Mouse (Mus musculus) kidney, adult 18-20 months (tissue): ENCODE results near the gene Gpr153.

Source experiments
- DNase-seq: peaks from one replicate; pipeline ENCODE4 v3.0.0; 2021

Gpr153 gene

GRCm38 (mm10) chr4:152264867-152265568 lies 9.0 kb upstream of the Gpr153 start:
- DNase-seq: no peak

GRCm38 (mm10) chr4:152265791-152266190 lies 8.2 kb upstream of the Gpr153 start:
- no peak for DNase-seq

DNA sequence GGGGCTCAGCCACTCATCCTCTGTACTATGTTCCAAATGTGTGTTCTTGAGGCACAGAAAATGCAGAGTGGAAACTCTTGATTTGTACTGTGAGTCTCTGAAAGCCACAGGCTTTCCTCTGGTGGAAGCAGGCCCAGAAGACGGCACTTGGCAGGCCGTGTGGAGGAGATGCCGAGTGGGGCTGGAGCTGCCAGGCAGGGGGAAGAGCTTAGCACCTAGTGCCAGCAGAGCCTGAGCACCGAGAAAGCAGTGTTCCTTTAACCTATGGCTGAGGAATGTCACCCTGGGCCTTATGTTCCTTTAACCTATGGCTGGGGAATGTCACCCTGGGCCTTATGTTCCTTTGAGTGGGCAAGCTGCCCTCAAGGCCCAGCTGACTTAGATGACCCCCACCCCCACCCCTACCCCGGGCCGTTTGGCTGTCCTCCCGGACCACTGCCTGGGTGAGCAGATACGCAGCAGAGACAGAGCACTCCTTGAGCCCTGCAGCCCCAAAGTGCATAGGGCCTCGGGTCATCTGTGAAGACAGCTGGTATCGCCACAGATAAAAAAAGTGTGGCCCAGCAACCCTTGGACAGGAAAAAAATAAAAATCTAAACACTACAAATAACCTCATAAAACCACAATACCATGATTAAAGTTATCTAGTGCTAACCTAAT lies 7.7 kb upstream of the Gpr153 start:
- DNase-seq: no peak

- no peak for DNase-seq
Measured at GRCm38 (mm10) chr4:152267748-152268369, 6.2 kb upstream of the Gpr153 start.

- no peak for DNase-seq
Measured at GRCm38 (mm10) chr4:152269967-152270366, 4.1 kb upstream of the Gpr153 start.

GRCm38 (mm10) chr4:152270599-152270998 lies 3.4 kb upstream of the Gpr153 start:
- DNase-seq: no peak

GRCm38 (mm10) chr4:152271334-152271733 lies 2.7 kb upstream of the Gpr153 start:
- DNase-seq: no peak

DNA sequence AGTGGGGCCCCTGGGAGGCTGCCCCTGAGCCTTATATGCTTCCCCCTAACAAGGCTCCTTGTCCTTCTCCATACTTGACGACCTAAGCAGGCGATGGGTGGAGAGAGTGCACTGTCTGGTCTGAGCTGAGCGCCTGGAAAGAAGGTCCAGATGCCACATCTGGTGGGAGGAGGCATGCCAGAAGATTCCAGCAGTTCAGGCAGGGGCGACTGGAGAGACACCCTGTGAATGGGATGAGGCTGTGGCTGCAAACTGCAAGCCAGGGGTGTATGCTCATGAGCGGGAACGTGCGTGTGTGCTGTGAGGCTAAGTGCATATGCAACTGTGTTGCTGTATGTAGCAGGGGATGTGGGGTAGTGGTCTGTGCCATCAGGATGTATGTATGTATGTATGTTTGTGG lies 2.0 kb upstream of the Gpr153 start:
- no peak for DNase-seq

- peak; percentile 43 for DNase-seq
Measured at GRCm38 (mm10) chr4:152272449-152273049, 1.5 kb upstream of the Gpr153 start.

- no peak for DNase-seq
Measured at GRCm38 (mm10) chr4:152273191-152273590, 841 bp upstream of the Gpr153 start.

DNA sequence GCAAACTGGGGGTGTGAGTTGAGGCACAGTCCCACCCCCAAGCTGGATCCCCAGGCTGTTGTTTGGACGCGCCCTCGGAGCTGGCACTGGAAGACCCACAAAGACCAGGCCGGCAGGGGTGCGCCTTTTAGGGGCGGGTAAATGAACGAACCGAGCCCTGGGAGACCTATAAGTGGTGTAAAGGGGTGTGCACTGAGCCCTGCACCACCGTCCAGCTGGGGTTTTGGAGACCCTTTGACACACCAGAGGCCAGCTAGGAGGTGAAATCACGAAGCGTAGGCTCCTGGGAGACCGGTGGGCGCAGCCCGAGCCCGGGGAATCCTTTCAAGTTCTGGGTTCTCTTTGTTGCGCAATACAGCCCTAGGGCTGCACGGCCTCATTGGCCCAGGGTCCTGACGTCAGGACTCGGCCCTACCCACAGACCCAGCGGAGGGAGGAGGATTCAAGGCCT lies 674 bp downstream of the Gpr153 start:
- no peak for DNase-seq

GRCm38 (mm10) chr4:152276389-152277347 lies 2.6 kb downstream of the Gpr153 start:
- no peak for DNase-seq

GRCm38 (mm10) chr4:152277916-152278315 lies 3.9 kb downstream of the Gpr153 start:
- DNase-seq: no peak

DNA sequence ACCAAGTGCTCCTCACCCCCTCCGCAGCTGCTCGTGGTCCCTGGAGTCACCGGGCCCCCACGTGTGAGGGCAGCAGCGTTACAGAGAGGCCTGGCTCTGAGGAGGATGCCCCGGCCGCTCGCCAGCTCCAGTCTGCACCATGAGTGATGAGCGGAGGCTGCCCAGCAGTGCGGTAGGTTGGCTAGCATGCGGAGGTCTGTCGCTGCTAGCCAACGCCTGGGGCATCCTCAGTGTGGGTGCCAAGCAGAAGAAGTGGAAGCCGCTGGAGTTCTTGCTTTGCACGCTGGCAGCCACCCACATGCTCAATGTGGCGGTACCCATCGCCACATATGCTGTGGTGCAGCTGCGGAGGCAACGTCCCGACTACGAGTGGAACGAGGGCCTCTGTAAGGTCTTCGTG lies 5.0 kb downstream of the Gpr153 start:
- no peak for DNase-seq

DNA sequence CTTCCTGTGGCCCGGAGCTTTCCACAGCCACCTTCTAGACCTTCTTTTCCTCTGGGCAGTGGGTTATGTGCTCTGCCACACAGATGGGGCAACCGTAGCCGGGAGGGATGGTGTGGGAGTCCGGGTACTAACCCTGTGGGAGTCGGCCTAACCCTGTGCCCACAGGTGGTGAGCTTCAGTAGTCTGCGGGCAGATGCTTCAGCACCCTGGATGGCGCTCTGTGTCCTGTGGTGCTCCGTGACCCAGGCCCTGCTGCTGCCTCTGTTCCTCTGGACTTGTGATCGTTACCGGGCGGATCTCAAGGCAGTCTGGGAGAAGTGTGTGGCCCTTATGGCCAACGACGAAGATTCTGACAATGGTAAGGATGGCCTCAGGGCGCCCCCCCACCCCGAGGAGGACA lies 7.6 kb downstream of the Gpr153 start:
- no peak for DNase-seq

- DNase-seq: no peak
Measured at GRCm38 (mm10) chr4:152282721-152283120, 8.7 kb downstream of the Gpr153 start.

GRCm38 (mm10) chr4:152283186-152283950 lies 9.3 kb downstream of the Gpr153 start:
- DNase-seq: peak; percentile 86

DNA sequence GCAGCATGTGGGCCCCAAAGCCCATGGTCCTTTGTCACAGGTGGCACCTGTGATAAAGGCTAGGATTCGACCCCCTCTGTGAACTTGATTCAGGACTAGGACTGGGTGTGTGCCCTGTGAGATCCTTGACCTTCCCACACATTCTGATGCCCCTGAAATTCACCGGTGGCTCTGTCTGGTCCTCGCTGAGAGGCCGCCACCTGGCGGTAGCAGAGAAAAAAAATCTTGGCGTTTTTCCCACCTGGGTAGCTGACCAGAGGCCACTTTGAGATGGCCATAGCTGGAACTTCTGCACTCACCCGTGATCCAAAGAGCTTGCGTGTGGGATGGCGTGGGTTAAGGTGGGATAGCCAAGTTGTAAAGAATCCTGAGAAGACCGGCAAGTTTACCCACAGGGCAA lies 11.5 kb downstream of the Gpr153 start:
- peak; percentile 71 for DNase-seq

DNA sequence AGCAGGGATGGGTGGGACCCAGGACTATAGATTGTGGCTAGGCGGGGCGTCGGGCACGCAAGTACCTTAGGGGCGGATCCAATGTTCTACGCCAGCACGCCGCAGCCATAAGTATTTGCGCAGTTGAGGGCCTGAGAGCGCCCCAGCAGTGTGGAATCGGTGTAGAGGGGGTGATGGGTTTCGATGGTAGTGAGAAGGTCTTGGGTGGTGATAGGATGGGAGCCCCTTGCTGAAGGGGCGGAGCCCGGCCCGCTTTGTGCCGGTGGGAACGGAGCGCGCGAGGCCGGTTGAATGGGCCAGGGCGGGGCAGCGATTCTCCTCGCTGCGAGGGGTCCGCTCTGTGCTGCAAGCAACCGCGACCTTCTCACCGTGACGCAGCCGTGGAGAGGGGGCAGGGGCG lies 12.2 kb downstream of the Gpr153 start:
- DNase-seq: no peak

GRCm38 (mm10) chr4:152286887-152287286 lies 12.9 kb downstream of the Gpr153 start:
- DNase-seq: peak; percentile 69

- DNase-seq: no peak
Measured at GRCm38 (mm10) chr4:152287317-152288120, 13.5 kb downstream of the Gpr153 start.
